Mouse (Mus musculus) monocyte, adult 5-6 weeks (primary cell): ENCODE measurements at regions not wholly inside any gene's neighbourhood (a gene's known extent, or its start where the extent isn't known, plus 50 kb on each side); places are given as distances from the start of the nearest gene placed in this dataset.

Experiments
- ATAC-seq: fragments of 153-309, 156-312 bp; replicated peaks from 2 replicates; pipeline ENCODE4 v1.8.0; 2017; ENCODE audit warnings: mild to moderate bottlenecking; ENCODE audit not compliant: low TSS enrichment, insufficient number of reproducible peaks, severe bottlenecking, poor library complexity, low FRiP score

GRCm38 (mm10) chr9:14076728-14077127 lies 198.1 kb upstream of the Sesn3 start:
- ATAC-seq = no peak

- no peak for ATAC-seq
Measured at GRCm38 (mm10) chr9:14081138-14081537, 193.7 kb upstream of the Sesn3 start.

GRCm38 (mm10) chr9:14086201-14086600 lies 188.7 kb upstream of the Sesn3 start:
- no peak for ATAC-seq

GRCm38 (mm10) chr9:14086611-14087010 lies 188.3 kb upstream of the Sesn3 start:
- ATAC-seq = no peak

GRCm38 (mm10) chr9:14087874-14088273 lies 187.0 kb upstream of the Sesn3 start:
- 0 out of 2 replicates have a peak, but pooled peaks have one; percentile 29 for ATAC-seq

- no peak for ATAC-seq
Measured at GRCm38 (mm10) chr9:14089791-14090256, 185.0 kb upstream of the Sesn3 start.

GRCm38 (mm10) chr9:14090454-14090853 lies 184.4 kb upstream of the Sesn3 start:
- no peak for ATAC-seq

DNA sequence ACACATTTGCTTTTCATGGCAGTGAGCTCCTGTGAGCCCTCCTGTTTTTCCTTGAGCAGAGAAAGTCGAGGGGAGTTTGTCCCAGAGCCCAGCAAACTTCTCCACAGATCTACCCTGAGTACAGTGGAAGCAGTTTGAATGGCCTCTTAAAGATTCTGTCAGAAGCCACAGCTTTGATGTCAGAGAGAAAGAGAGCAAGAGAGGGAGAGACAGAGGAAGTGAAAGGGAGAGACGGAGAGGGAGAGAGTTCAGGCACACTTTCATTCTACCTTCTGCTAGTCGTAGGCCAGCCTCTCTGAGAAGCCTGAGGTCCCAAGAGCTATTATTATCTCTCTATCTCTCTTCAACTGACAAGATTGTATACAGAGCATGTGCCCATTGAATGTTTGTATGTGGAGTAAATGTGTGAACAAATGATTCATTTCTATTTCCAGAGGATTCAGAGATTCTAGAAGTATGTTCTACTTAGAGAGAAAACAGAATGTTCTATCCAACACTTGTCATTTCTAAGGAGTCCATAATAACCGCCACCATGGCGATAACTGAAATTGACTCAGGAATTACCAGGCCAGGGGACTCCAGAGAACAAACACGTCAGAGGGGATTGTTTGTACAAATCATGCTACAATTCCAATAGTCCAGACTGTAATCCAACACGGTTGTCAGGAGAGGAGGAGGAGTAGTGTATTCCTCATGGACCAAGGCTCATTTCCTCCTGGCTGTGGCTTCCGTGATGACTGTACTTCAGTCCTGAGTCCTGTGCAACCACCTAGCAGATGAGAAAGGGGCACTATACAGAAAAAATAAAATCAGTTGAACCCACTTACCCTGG lies 183.6 kb upstream of the Sesn3 start:
- no peak for ATAC-seq

GRCm38 (mm10) chr9:14092996-14093442 lies 181.8 kb upstream of the Sesn3 start:
- ATAC-seq = peak; percentile 65

DNA sequence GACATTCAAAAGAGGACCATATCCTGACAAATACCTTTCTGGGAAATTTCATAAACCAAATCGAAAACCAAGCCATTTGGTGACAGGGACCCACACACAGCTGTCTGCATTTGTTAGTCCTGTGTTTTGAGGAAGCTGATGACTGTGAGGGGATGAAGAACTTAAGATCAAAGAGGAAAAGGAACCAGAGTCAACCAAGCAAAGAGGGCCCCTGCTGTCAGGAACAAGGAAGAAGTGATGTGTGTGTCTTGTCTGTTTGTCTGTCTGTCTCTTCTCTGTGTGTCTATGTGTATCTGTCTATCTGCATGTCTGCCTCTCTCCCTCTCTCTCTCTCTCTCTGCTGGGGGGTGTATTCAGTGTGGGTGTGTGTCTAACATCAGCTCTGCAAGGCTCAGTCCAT lies 171.3 kb upstream of the Sesn3 start:
- no peak for ATAC-seq

DNA sequence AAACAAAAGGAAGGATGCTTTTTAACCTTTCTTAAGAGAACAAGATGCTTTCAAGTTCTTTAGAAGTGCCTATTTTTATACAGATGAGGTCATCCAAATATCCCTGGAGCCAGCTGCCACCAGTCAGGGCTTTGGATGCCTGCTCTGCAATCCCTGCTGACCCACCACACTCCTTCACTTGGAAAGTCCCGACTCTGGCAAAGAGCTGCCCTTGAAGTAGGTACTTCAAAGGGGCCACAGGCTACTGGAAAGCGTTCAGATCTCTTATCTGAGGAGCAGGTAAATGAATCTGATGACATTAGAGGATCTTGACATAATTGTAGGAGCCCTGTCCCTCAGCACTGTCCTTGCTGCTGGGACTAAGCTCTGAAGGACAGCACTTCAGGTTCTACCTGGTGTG lies 169.9 kb upstream of the Sesn3 start:
- ATAC-seq = no peak

GRCm38 (mm10) chr9:14106371-14106770 lies 168.5 kb upstream of the Sesn3 start:
- ATAC-seq = peak; percentile 25; the same call in 1 of the 2 replicates

DNA sequence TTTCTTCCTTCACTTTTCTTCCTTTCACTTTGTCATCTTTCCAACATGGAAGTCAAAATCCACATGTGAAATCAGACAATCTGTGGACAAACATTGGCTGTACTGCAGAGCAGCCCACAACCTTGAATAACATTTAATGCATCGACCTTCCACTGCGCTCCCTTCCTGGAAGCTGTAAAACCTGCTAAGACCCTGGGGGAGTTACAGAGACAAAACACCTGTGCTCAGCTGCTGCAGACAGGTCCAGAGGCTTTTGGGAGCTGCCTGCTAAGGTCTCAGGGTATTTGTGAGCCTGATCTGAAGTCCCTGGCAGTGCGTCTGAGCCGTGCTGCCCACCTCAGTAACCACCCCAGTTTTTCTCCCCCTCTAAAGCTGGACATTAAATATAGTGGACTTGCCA lies 166.1 kb upstream of the Sesn3 start:
- ATAC-seq = no peak

- no peak for ATAC-seq
Measured at GRCm38 (mm10) chr9:14109492-14109891, 165.4 kb upstream of the Sesn3 start.

GRCm38 (mm10) chr9:14111713-14112112 lies 163.2 kb upstream of the Sesn3 start:
- ATAC-seq = no peak

- ATAC-seq = no peak
Measured at GRCm38 (mm10) chr9:14115521-14115920, 159.3 kb upstream of the Sesn3 start.

DNA sequence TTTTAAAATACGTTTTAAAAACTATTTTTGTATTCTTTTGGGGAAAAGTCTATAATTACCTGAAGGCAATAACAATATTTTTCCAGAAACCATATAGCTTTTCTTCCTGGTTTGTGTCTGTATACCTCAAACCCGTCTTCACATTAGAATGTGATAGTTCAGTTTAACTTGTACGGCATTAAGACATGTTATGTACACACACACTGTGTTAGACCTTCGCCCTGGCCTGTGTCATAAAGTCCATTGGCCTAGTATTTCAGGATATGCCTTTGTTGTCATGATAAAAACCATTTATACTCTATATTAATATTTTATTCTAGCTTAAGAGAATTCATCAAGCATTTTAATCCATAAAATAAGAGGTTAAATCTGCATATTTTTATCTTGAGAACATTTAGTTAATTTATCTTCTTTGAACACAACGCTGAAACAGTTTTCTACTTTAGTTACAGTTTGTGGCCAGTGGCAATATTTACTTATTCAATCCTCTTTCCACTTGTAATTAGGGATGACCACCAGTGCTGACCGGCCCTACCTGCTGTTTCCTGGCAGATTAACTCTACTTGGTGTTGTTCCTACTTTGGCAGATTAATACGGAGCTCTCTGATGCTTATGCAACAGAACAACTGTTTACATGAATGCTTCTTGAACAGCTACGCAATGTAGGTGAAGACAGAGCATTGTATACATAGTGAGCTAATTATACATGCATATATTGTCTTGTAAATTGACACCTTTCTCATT lies 158.6 kb upstream of the Sesn3 start:
- no peak for ATAC-seq

GRCm38 (mm10) chr9:14133372-14133771 lies 141.5 kb upstream of the Sesn3 start:
- no peak for ATAC-seq

- ATAC-seq = no peak
Measured at GRCm38 (mm10) chr9:14134894-14135450, 139.9 kb upstream of the Sesn3 start.
